Mouse (Mus musculus) liver, embryonic 13.5 days (tissue): ENCODE measurements at regions not wholly inside any gene's neighbourhood (a gene's known extent, or its start where the extent isn't known, plus 50 kb on each side); places are given as distances from the start of the nearest gene placed in this dataset.

Source experiments
- ATAC-seq: fragments of 200-750 bp; cut with Nextera tagmentation; 2 replicates; pipeline ENCODE4 v1.8.0; 2017; ENCODE audit warnings: low read depth, mild to moderate bottlenecking, moderate number of reproducible peaks, moderate library complexity
- DNase-seq: peaks from one replicate; pipeline ENCODE4 v3.0.0; 2022
- H3K27ac ChIP-seq: fragments of 300-500 bp; sonication (generic); 2 replicates; pipeline ENCODE4 v1.5.1; 2015; ENCODE audit warnings: moderate library complexity, mild to moderate bottlenecking, inconsistent platforms
- H3K27me3 ChIP-seq: fragments of 300-500 bp; sonication (generic); 2 replicates; pipeline ENCODE4 v1.6.1; 2015; ENCODE audit warnings: mild to moderate bottlenecking, inconsistent platforms
- H3K36me3 ChIP-seq: fragments of 300-500 bp; sonication (generic); 2 replicates; pipeline ENCODE4 v1.6.1; 2015; ENCODE audit warnings: mild to moderate bottlenecking, inconsistent platforms
- H3K4me1 ChIP-seq: fragments of 300-500 bp; sonication (generic); replicated peaks from 2 replicates; pipeline ENCODE4 v1.6.1; 2015; ENCODE audit warnings: inconsistent platforms
- H3K4me2 ChIP-seq: fragments of 300-500 bp; sonication (generic); 2 replicates; pipeline ENCODE4 v1.6.1; 2015; ENCODE audit warnings: inconsistent platforms, mild to moderate bottlenecking, moderate library complexity
- H3K4me3 ChIP-seq: fragments of 300-500 bp; sonication (generic); replicated peaks from 2 replicates; pipeline ENCODE4 v1.5.1; 2015; ENCODE audit warnings: mild to moderate bottlenecking, inconsistent platforms
- H3K9ac ChIP-seq: fragments of 300-500 bp; sonication (generic); 2 replicates; pipeline ENCODE4 v1.6.1; 2015; ENCODE audit warnings: mild to moderate bottlenecking, inconsistent platforms
- H3K9me3 ChIP-seq: fragments of 300-500 bp; sonication (generic); replicated peaks from 2 replicates; pipeline ENCODE4 v1.6.1; 2016; ENCODE audit warnings: inconsistent platforms
- WGBS: fragments of 180-500 bp; shearing (Covaris S2); methylation state at CpG from one replicate; pipeline ENCODE4 v1.1.7; 2015; ENCODE audit not compliant: insufficient replicate concordance; 5-methylcytosine and 5-hydroxymethylcytosine counted together

DNA sequence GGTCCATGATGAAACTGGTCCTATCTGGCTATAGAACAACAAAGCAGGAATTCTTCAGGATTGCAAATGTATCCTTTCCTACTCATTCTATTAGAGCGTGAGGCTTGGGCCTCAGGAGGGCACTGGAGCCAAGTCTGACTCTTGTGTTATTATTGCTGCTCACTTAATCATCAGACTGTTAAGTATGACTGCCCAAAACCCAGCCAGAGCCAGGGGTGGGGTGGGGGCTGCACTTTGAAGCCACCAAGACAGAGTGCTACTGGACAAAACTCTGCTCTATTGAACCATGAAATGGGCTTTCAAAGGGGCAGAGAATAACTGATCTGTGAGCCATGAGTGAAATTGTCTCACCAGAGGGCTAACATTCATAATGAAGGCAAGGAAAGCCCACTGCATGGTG is 181.7 kb upstream of the Lpp start:
- Histone ChIP-seq H3K4me1 (no peaks in the 10 kb centered on the region; the same call in 1 of the 2 replicates), H3K4me3 (no peak overlapping the region), H3K4me2 (no peak overlapping the region), H3K36me3 (no peaks in the 10 kb centered on the region), H3K9ac (no peak overlapping the region), H3K27ac (no peak overlapping the region), H3K9me3 (no peaks in the 10 kb centered on the region), H3K27me3 (no peaks in the 10 kb centered on the region)
- 60% methylated on average over 1 of the region's 1 CpGs for WGBS
- DNase-seq (no peak), ATAC-seq (no peak)

DNA sequence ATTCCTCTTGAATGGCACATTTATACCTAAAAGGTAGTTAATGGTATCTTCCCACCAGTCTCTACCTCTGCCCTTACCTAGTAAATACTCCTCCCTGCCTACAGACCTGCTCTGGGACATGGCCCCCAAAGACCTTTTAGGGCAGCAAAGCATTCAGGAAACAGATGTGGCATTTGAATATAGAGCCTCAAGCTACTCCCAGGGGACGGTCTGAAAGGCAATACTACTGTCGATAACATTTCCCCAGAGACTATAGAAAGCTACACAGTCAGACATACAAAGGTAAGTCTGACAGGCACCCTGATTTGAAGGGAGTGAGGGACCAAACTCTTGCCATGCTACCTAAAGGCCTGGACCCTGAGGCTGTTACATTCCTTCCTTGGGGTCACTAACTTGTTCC is 184.4 kb upstream of the Lpp start:
- H3K9me3 ChIP-seq, result no peaks in the 10 kb centered on the region
- H3K4me3 ChIP-seq, result no peak overlapping the region
- no peak for DNase-seq
- H3K9ac ChIP-seq, result no peak overlapping the region
- no peaks in the 10 kb centered on the region for H3K27me3 ChIP-seq
- no peaks in the 10 kb centered on the region for H3K36me3 ChIP-seq
- no peak for ATAC-seq
- no peak overlapping the region for H3K4me2 ChIP-seq
- 31% methylated on average over 2 of the region's 2 CpGs for WGBS
- H3K4me1 ChIP-seq, result peaks cover 5% of the 10 kb centered on the region
- no peak overlapping the region for H3K27ac ChIP-seq

DNA sequence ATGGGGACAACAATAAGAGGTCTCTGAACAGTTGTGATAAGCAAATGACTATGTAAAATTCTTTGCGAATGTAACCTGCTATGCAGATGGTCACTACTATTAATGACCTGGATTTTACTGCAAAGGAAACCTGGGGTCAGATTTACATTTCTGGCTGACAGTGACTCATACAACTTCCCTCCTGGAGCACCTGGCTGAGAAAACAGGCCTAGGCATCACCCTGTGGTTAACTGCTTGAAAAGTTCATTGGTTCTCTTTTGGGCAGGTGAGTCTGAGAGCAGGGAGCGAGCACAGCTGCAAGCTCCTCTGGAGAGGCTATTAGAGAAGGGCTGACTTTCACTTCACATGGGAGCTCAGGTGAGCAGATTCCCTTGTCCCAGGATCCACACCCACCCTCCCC is 185.2 kb upstream of the Lpp start:
- ATAC-seq, result no peak
- 67% methylated on average over 2 of the region's 2 CpGs for WGBS
- no peak overlapping the region for H3K4me2 ChIP-seq

DNA sequence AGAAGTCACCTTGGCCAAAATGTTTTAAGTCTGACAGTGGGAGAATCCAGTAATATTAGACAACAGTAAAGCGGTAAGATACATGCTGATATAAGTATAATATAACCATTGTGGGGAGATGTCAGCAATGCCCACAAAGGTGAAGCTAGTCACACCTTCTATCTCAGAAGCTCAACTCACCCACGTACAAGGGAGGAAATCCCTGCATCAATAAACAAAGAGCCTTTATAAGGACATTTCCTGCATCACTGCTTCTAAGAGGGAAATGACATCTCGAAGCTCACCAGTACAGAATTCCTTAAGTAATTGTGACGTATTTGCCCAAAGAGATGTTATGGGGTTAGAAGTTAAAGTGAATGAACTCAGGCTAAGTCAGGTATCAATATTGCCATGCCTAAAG is 186.3 kb upstream of the Lpp start:
- Histone ChIP-seq H3K4me3 (no peak overlapping the region), H3K27me3 (no peaks in the 10 kb centered on the region), H3K9me3 (no peaks in the 10 kb centered on the region), H3K4me2 (no peak overlapping the region), H3K27ac (no peak overlapping the region), H3K4me1 (peaks cover 5% of the 10 kb centered on the region), H3K36me3 (no peaks in the 10 kb centered on the region), H3K9ac (no peak overlapping the region)
- WGBS, result 53% methylated on average over 4 of the region's 4 CpGs
- DNase-seq (no peak), ATAC-seq (no peak)

More for the DNA sequence above, 185.2 kb upstream of the Lpp start:
- Histone ChIP-seq H3K9me3 (no peaks in the 10 kb centered on the region), H3K4me1 (peaks cover 5% of the 10 kb centered on the region), H3K4me3 (no peak overlapping the region), H3K27me3 (no peaks in the 10 kb centered on the region), H3K27ac (no peak overlapping the region), H3K36me3 (no peaks in the 10 kb centered on the region), H3K9ac (no peak overlapping the region)
- DNase-seq, result no peak

DNA sequence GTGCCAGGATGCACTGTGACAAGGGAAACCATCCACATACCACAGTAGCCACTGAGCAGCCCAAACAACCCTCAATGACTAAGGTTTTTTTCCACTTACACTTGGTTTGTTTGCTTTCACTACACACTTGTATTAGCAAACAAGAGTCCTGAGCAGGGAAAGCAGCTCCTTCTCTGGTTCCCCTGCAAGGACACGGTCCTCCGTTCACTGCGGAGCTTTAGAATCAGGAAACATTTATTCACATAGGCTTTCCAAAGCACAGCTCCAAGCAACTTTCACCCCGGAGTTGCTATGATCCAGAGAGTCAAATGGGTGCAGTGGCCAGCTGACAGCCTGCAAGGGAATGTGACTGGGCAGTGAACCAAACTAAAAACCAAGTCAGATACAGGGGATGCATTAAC is 186.8 kb upstream of the Lpp start:
- H3K27ac ChIP-seq, result no peak overlapping the region
- H3K4me3 ChIP-seq, result no peak overlapping the region
- H3K36me3 ChIP-seq, result no peaks in the 10 kb centered on the region
- 61% methylated on average over 4 of the region's 4 CpGs for WGBS
- H3K4me2 ChIP-seq, result no peak overlapping the region
- no peaks in the 10 kb centered on the region for H3K9me3 ChIP-seq
- no peak for DNase-seq
- ATAC-seq, result no peak
- no peaks in the 10 kb centered on the region for H3K27me3 ChIP-seq
- no peak overlapping the region for H3K9ac ChIP-seq
- H3K4me1 ChIP-seq, result peaks cover 5% of the 10 kb centered on the region

DNA sequence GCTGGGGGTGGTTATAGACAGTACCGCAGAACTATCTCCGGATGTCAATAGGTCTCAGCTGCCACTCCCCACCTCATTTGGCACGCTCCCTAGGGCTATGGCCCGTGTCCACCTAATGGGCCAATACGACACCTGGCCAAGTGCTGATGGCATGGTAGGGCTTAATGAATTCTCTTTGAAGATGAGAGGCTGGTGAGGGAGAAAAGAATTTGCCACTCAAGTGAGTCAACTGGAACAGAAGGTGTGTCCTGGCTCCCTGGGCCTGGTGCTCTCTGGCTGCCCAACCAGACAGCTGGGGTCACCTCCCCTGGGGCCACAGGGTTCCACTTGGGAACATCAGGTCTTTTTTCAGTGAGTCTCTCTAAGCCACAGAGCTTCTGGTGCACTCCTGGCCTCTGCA is 187.7 kb upstream of the Lpp start:
- Histone ChIP-seq H3K4me3 (no peak overlapping the region), H3K9me3 (no peaks in the 10 kb centered on the region), H3K27me3 (no peaks in the 10 kb centered on the region), H3K4me1 (peaks cover 7% of the 10 kb centered on the region), H3K4me2 (no peak overlapping the region), H3K27ac (no peak overlapping the region), H3K36me3 (no peaks in the 10 kb centered on the region), H3K9ac (no peak overlapping the region)
- DNase-seq (no peak), ATAC-seq (no peak)
- 70% methylated on average over 5 of the region's 5 CpGs for WGBS

DNA sequence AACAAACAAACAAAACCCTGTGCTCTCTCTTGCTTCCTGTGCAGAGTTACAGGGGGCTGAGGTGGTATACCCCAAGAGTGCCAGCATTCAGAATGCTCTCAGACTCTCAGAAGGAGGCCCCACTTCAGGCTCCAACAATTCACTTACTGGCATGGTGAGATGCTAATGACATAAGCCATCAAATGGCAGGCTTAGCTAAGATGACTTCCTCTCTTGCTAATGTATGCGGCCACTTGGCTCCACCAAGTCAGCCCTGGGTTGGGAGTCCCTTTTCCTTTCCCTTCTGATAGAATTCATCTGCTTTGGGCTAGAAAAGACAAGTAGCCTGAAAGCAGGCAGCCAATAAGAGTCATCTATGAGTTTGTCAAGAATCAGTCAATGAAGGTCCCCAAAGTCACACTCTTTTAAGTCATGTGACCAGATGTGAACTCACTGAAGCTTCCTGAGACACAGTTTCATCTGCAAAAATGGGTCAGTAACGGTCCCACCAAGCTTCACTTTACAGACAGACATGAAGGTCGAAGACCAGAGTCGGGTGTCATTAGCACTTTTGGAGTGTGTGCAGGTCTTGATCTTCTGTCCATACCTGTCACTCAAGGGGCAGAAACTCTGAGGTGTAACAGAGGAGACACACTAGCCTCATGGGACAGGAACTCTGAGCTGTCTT is 189.1 kb upstream of the Lpp start:
- 67% methylated on average over 4 of the region's 4 CpGs for WGBS
- H3K36me3 ChIP-seq, result no peaks in the 10 kb centered on the region
- peaks cover 16% of the 10 kb centered on the region for H3K4me1 ChIP-seq
- no peak overlapping the region for H3K4me2 ChIP-seq
- H3K27ac ChIP-seq, result no peak overlapping the region
- no peak overlapping the region for H3K9ac ChIP-seq
- no peak overlapping the region for H3K4me3 ChIP-seq
- no peaks in the 10 kb centered on the region for H3K9me3 ChIP-seq
- ATAC-seq (no peak), DNase-seq (no peak)
- no peaks in the 10 kb centered on the region for H3K27me3 ChIP-seq

DNA sequence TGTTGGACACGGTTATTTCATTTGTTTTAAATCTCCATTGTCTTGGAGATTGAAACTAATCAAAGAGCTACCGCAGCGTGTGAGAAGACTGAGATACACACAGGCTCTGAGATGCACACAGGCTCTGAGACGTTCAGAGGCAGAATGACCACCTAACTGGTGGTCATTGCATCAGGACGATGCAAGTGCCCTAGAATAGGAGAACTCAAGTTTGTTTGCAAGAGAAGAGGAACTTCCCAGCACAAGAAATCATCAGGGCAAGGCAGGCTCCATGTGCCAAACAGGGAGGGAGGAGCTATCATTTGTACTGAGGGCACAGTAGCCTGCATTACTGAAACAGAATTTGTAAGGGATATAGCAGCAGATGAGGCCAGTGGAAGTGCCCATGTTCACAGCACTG is 190.7 kb upstream of the Lpp start:
- Histone ChIP-seq H3K4me2 (no peak overlapping the region), H3K9me3 (no peaks in the 10 kb centered on the region), H3K36me3 (no peaks in the 10 kb centered on the region), H3K9ac (no peak overlapping the region), H3K4me1 (peaks cover 17% of the 10 kb centered on the region), H3K4me3 (no peak overlapping the region), H3K27me3 (no peaks in the 10 kb centered on the region), H3K27ac (no peak overlapping the region)
- DNase-seq (no peak), ATAC-seq (no peak)
- 50% methylated on average over 5 of the region's 5 CpGs for WGBS

DNA sequence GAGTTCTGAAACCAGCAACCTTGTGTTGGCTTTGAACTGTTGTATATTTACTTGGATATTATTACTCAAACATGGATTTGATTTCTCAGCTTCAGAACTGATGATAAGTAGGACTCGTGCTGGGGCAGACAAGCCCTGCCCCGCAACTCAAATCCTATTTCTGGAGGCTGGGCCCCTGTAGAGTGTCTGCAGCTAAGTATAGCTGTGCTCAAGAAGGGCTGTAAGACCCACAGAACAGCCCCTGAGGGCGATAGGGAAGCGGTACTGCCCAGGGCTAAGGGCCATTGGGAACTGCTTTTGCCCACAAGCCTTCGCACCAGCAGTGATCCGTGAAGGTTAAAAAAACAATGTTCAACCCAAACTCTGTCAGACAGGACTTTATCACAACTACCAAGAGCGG is 191.9 kb upstream of the Lpp start:
- H3K4me1 ChIP-seq, result peaks cover 17% of the 10 kb centered on the region
- 58% methylated on average over 7 of the region's 7 CpGs for WGBS
- H3K9me3 ChIP-seq, result no peaks in the 10 kb centered on the region
- H3K27ac ChIP-seq, result no peak overlapping the region
- H3K9ac ChIP-seq, result no peak overlapping the region
- no peak for DNase-seq
- no peaks in the 10 kb centered on the region for H3K27me3 ChIP-seq
- no peak for ATAC-seq
- H3K4me2 ChIP-seq, result no peak overlapping the region
- no peaks in the 10 kb centered on the region for H3K36me3 ChIP-seq
- H3K4me3 ChIP-seq, result no peak overlapping the region

DNA sequence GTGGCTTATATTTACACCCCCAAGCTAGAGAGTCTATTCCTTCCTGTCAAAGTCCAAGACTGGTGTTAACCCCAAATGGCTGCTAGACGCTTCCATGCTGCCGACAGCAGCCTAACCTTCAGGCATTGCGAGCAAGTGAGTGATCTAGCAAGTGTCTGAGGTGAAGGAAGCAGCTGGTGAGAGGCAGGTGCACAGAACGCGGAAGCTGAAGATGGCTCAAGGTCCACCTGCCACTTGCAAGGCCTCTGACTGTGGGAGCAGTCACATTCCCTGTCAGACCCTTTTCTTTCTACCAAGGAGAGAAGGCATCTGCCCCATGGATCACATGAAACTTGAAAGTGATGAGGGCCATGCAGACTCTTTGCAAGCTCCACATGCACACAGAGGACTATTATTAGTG is 193.1 kb upstream of the Lpp start:
- DNase-seq (no peak), ATAC-seq (no peak)
- Histone ChIP-seq H3K4me2 (no peak overlapping the region), H3K27ac (peak overlapping the region; percentile 66), H3K4me1 (peaks cover 12% of the 10 kb centered on the region; the same call in 1 of the 2 replicates), H3K9ac (no peak overlapping the region), H3K36me3 (no peaks in the 10 kb centered on the region), H3K27me3 (no peaks in the 10 kb centered on the region), H3K4me3 (no peak overlapping the region), H3K9me3 (no peaks in the 10 kb centered on the region)
- WGBS, result 69% methylated on average over 5 of the region's 5 CpGs

DNA sequence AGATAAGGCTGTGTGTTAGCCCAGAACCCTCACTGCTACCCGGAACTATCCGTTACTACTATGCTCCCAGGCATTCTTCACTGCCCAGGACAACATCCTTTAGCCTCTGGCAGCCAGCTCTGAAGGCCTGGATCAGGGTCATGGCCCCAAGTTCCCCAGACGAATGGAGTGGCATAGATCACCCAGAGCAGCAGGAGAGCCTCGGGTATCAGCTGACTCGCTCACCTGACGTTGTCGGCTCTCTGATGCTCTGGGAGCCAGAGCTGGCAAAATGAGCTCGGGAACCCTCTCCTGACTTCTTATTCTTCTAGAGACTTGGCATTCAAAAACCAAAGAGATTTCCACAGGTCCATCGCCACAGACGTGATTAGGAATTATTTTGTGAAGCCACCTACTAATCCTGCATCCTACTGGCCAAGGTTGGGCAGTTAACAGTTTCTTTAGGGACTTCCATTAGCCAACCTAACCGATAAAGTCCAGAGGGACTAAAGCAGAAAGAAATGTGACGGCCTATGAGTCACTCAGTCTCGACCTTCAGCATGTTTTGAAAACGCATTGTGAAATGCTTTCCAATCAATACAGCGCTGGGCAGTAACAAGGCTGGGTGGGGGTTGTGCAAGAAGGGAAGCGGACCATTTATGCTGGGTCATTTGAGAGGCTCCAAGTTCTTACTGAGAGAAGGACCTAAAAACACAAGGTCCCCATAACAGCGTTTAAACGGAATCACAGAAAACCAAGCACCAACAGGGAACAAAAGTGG is 193.7 kb upstream of the Lpp start:
- DNase-seq, result no peak
- H3K9me3 ChIP-seq, result no peaks in the 10 kb centered on the region
- H3K27me3 ChIP-seq, result no peaks in the 10 kb centered on the region
- H3K4me1 ChIP-seq, result peaks cover 12% of the 10 kb centered on the region; the same call in 1 of the 2 replicates
- peak overlapping the region; percentile 20; the same call in 1 of the 2 replicates for H3K9ac ChIP-seq
- peak overlapping the region; percentile 75 for H3K27ac ChIP-seq
- WGBS, result 58% methylated on average over 18 of the region's 18 CpGs
- no peaks in the 10 kb centered on the region for H3K36me3 ChIP-seq
- peak; percentile 76 for ATAC-seq
- H3K4me2 ChIP-seq, result no peak overlapping the region
- H3K4me3 ChIP-seq, result no peak overlapping the region

DNA sequence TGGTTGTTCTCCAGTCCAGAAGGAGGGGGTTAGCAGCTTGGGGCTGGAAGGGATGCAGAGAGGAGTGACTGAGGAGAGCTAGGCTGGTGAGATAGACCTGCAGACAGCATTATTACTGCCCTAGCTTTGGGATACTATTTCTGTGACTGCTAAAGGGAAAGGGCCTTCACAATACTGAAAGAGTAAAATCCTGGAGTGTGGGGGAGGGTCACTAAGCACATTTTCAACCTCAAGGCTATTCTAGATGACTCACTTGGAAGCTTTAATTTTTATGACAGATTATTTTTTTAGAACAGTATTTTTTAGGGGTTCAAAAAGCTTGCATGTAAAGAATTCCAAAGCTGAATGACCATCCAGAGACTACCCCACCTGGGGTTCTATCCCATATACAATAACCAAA is 195.0 kb upstream of the Lpp start:
- no peaks in the 10 kb centered on the region for H3K27me3 ChIP-seq
- ATAC-seq (no peak), DNase-seq (no peak)
- no peaks in the 10 kb centered on the region for H3K36me3 ChIP-seq
- no peaks in the 10 kb centered on the region for H3K9me3 ChIP-seq
- no peak overlapping the region for H3K9ac ChIP-seq
- no peak overlapping the region for H3K4me2 ChIP-seq
- peaks cover 12% of the 10 kb centered on the region; the same call in 1 of the 2 replicates for H3K4me1 ChIP-seq
- no peak overlapping the region for H3K27ac ChIP-seq
- no peak overlapping the region for H3K4me3 ChIP-seq
